Mouse (Mus musculus) spleen, postnatal 4 days (tissue): ENCODE data around the gene Stat4.

ENCODE experiments used
- DNase-seq, 2 experiments: peaks; one replicate each; pipeline ENCODE4 v3.0.0; 2022; ENCODE audit warnings: low spot score in 2 of 2

Gene Stat4

GRCm38 (mm10) chr1:52107206-52107605 lies 120.3 kb downstream of the Stat4 start:
- DNase-seq: no peak

- DNase-seq: no peak
Measured at GRCm38 (mm10) chr1:52111217-52111616, 124.3 kb downstream of the Stat4 start.

DNA sequence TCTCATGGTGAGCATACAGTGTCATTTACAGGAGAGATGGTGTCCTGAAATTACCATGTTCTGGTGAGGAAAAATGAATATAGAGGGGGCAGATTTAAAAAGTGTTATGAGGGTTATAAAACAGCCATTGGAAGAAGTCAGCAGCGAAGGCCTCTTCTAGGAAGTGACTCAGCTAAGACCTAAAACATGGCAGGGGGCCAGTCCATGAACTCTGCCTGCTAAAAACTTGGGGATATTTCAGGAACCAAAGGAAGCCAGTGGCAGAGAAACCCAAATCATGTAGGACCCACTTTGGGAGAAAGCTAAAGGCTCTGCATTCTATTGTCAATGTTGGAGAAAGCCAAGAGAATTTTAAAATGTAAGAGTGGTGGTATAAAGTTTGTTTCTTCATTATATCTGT lies 125.4 kb downstream of the Stat4 start:
- no peak for DNase-seq

DNA sequence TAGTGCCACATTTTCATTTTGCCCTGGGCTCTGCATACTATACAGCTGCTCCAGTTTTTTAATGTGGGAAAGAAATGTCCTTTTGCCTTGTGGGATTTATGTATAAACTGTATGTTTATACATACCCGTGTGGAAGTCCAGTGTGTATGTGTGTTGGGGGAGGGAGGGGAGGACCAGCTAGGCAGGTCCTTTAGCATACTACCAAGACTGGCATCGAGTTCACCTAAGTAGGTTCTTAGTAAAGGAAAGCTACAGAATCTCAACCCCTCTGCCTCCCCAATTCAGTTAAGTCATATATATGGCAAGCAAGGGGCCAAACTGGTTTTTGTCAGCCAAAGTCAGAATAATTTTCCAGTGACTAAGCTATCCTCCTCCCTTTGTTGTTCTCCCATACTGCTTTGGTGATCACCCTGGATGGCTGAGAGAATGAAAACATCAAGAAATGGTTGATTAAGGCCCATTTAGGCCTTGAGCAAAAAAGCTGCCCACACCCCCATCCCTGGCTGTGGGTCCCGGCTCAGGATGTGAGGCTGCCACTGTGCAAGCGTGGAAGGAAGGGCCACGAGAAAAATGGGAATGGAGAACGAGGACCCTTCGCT lies 126.2 kb downstream of the Stat4 start:
- DNase-seq: no peak

- DNase-seq: peak; percentile 98 to 100
Measured at GRCm38 (mm10) chr1:52113666-52114069, 126.7 kb downstream of the Stat4 start.

DNA sequence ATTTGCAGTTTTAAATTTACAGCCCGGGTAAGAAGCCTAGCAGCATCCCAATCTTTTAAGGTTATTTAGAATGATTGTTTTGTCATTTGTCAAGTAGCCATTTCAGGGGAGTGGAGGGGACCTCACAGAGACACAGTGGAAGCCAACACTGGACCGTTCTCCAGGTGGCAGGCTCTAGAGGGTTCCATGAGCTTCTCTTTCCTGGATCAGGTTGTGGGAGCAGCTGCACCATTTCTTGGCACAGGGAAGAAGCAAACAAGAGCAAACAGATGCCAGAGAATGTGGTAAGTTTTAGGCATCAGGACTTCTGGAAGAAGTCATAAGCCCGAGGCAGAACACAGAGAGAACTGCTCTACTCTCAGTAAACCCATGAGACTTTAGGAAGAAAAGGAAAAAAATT lies 129.5 kb downstream of the Stat4 start:
- DNase-seq: no peak

DNA sequence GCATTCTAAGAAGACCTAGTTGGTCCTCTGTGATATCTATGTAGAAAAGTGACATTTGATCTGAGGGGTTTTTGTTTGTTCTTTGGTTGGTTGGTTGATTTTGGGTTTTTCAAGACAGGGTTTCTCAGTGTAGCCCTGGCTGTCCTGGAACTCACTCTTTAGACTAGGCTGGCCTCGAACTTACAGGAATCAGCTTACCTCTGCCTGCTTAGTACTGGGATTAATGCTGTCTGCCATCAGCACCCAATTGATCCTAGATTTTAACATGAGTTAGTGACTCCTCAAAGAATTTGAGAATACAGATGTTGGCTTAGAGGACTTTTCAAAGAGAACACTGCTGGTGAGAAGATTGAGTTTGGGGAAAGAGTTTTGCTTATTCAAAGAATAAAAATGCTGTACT lies 130.8 kb downstream of the Stat4 start:
- no peak for DNase-seq

DNA sequence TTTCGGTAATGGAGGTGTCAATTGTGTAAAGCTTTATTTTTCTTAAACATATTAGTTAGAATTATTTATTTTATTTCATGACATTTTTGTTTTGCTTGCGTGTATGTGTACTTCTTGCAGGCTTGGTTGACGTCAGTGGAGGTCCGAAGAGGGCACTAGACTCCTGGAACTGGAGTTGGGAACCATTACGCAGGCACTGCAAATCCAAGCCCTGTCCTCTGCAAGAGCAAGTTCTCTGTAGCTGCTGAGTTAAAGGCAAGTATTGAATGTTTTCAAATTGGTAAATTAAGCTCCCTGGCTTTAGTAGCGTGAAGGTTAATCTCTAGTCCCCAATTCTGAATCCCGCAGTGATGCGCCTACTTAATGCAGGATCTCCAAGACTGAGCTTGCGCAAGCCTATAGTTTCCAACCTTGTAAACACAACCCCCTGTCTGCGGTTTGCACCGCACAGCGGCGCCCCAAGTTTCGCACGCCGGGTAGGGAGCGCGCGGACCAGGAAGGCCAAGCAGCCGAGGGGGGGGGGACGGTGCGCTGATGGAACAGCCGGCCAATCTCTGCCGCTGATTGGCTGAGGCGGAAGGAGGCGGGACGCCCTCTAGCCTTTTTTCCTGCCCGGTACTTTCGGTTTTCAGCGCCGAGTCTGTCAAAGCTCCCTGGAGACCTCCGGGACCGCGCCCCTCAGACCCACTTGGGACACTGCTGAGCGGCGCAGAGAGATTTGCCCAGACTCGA lies 132.1 kb downstream of the Stat4 start, which contains the start of gene Stat1:
Stat1 (plus strand) TSS at position 581 of the 732 bp plus-strand sequence.
- DNase-seq: peak; percentile 87 to 94

- no peak for DNase-seq
Measured at GRCm38 (mm10) chr1:52119691-52120090, 132.7 kb downstream of the Stat4 start.

GRCm38 (mm10) chr1:52120191-52120590 lies 133.2 kb downstream of the Stat4 start:
- DNase-seq: no peak

- no peak for DNase-seq
Measured at GRCm38 (mm10) chr1:52121052-52121451, 134.1 kb downstream of the Stat4 start.

DNA sequence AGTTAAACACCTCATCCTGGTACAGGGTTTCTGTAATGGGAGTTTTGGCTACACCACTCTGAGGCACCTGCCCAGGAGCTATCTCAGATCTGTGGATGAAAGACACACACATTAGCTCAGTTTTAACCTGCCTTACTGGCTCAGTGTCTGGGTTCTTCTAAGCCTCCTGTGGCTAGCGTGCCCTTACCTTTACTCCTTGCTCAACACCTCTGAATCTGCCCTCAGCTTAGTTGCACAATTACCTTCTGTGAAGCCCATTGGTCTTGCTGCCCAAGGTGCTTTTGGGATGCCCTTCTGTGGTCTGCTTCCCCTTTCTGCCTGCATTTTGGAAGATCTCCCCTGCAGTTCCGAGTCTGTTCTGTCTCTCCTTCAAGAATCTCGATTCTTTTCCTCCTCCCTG lies 137.9 kb downstream of the Stat4 start:
- no peak for DNase-seq

DNA sequence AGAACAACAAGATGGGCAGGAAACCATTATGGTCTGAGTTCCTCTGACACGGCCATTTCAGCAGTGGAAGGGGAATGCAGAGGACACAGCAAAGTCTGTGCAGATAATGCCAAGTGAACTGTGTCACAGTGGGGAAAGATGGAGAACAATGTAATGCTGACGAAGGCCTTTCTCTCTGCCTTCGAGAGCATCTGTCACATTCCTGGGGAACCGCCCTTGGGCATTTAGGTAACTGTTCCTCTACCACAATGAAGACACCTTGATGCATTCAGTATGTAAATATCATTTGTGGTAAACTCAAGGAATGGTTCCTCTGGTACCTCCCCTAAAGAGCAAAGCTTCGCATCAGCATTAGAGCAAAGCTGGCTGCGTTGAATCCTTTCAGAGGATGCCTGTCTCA lies 140.4 kb downstream of the Stat4 start:
- DNase-seq: no peak

GRCm38 (mm10) chr1:52129794-52130193 lies 142.8 kb downstream of the Stat4 start:
- DNase-seq: no peak

- DNase-seq: no peak
Measured at GRCm38 (mm10) chr1:52131787-52132377, 144.9 kb downstream of the Stat4 start.

- DNase-seq: no peak
Measured at GRCm38 (mm10) chr1:52133254-52133653, 146.3 kb downstream of the Stat4 start.

- no peak for DNase-seq
Measured at GRCm38 (mm10) chr1:52137292-52137691, 150.3 kb downstream of the Stat4 start.

- no peak for DNase-seq
Measured at GRCm38 (mm10) chr1:52140534-52140933, 153.6 kb downstream of the Stat4 start.

GRCm38 (mm10) chr1:52141482-52141881 lies 154.5 kb downstream of the Stat4 start:
- no peak for DNase-seq

GRCm38 (mm10) chr1:52142117-52142516 lies 155.2 kb downstream of the Stat4 start:
- DNase-seq: no peak

DNA sequence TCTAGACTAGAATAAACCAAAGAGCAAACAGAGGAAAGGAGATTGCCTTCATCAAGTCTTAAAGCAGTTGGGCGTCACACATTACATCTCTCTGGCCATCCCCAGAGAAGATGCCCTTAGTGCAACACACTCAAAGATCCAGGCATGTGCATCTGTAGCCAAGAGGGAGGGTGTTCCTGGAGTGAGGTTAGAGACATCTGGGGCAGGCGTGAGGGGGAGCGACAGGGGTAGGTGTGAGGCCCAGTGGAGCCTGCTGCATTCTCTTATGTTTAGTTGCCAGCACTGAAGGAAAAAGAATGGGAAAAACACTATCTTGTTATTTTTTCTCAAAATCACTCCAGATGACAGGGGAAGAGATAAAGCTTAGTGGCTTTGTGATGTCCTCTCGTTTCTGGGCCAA lies 156.2 kb downstream of the Stat4 start:
- DNase-seq: no peak

DNA sequence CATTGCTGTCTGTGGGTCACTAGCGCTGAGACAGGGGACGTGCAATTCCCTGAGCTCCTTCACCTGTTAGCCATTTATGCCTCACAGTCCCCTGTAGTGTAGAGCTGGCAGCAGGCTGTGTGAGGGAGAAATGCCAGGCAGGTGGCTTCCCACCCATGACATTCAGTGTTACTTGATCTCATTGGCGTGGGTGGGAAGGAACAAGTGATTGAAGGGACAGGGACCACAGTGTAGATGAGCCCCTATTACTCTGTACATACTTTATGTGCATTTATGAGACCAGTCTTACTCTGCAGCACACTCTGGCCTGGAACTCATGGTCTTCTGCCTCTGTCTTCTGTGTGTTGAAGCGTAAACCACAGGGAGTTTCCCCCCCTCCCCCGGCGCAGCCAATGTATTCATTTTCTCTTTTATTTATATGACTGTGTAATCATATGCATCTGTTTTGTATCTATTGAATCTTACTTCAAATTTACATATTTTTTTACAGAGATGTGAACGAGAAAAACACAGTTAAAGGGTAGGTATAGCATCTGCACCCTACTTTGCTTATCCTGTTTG lies 156.7 kb downstream of the Stat4 start:
- no peak for DNase-seq

DNA sequence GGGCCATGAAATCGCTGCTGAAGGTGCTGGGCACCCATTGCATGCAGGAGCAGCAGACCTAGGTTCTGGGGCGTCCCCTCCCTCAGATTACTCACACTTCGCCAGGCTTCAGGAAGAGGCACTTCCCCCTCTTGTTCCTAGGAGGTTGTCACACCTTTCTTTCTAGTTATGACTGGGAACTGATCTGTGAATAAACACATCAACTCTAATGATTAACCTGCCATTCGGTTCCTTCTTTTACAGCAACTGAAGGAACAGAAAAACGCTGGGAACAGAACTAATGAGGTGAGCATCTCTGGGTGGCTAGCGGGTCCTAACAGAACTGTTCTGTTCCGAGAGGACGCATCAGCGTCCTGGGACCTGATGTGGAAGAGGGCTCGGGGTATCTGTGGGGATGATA lies 158.0 kb downstream of the Stat4 start:
- DNase-seq: no peak
